Mouse (Mus musculus): ENCODE data around the gene Card10. TPM values are rescaled to one million over a fixed set of nuclear protein-coding genes. Genes with fewer than 3 reads are reported as not detected.
A peak's percentile ranks its signal among the peaks of the same experiment; 100 is the strongest.

Gene Card10
- polyA plus RNA-seq, 1 experiment from 2014 or later: 4.3 TPM

DNA sequence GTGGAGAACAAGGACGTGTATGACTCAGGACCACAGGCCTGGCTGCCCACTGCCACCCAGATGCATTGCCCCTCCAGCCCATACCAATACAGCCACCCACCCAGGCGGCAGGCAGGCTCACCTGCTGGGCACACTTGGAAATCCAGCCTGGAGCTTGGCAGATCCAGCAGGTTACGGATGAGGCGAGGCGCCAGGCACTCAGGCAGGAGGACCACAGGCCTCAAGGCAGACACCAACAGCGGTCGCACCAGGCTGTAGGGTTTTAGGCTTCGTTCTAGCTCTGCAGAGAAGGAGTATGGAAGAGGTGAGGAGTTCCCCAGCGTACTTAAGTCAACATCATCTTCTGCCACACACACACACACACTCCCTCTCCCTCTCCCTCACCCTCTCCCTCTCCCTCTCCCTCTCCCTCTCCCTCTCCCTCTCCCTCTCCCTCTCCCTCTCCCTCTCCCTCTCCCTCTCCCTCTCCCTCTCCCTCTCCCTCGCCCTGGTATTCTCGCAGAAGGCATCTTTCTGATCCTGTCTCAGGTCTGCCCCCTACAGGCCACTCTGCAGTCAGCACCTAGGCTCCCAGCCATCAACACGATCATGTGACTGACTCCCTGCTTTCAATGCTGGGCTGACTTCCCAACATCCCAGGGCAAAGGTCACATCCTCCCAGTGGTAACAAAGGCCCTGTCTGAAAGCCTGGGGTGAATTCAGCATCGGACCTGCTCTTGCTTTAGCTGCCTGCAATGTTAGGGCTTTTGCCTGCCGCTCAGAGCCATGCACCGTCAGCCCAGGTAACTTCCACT is 24.6 kb downstream of the Card10 start:
- DNase-seq (ENCODE audit: low spot score): peak; percentile 94
- H3K4me1 ChIP-seq (replicated peaks): peaks cover 60% of the 10 kb centered on the region

DNA sequence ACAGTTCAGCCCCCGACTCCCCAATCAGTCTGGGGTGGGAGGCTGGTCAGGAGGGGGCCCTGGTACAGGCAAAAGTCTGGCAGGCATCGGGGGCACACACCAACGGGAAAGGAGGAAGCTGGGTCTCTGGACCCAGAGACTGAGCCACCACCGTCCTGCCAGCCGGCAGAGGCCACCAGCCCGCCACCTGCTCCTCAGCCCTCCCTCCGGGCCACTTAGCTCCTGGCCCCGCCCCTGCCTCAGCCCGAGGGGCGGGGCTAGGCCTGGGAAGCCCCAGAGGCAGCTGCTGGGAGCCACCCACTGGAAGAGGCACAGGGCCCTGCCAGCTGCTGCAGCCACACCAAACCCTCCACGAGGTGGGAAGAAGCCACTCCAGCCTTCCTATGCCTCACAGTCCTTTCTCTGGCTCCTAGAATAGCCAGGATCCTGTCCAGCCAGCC is 29.5 kb downstream of the Card10 start, which contains the start of gene Mfng:
Gene Mfng (minus strand): TSS at position 186 of the 440 bp plus-strand sequence.
- peaks cover 6% of the 10 kb centered on the region for H3K9me3 ChIP-seq
- DNase-seq (ENCODE audit: low spot score): peak; percentile 87
- WGBS: 3% methylated on average over 11 of the region's 11 CpGs
- H3K27ac ChIP-seq: peak within 1 kb of the TSS; percentile 91
- peak within 1 kb of the TSS; percentile 53 for H3K4me3 ChIP-seq
- peaks cover 78% of the 10 kb centered on the region for H3K4me1 ChIP-seq (replicated peaks)
- H3K36me3 ChIP-seq: peaks cover 24% of the 10 kb centered on the region
- no peaks in the 10 kb centered on the region for H3K27me3 ChIP-seq (ENCODE audit: insufficient read depth, poor library complexity, severe bottlenecking)

More for the DNA sequence above, 24.6 kb downstream of the Card10 start:
- WGBS: 43% methylated on average over 14 of the region's 15 CpGs
- peaks cover 11% of the 10 kb centered on the region for H3K36me3 ChIP-seq
- peaks cover 21% of the 10 kb centered on the region for H3K27me3 ChIP-seq (ENCODE audit: insufficient read depth, poor library complexity, severe bottlenecking)
- peak overlapping the region; percentile 83 for H3K27ac ChIP-seq
- H3K9me3 ChIP-seq: no peaks in the 10 kb centered on the region
- H3K4me3 ChIP-seq: peak overlapping the region; percentile 16; the same call in 1 of the 2 replicates

DNA sequence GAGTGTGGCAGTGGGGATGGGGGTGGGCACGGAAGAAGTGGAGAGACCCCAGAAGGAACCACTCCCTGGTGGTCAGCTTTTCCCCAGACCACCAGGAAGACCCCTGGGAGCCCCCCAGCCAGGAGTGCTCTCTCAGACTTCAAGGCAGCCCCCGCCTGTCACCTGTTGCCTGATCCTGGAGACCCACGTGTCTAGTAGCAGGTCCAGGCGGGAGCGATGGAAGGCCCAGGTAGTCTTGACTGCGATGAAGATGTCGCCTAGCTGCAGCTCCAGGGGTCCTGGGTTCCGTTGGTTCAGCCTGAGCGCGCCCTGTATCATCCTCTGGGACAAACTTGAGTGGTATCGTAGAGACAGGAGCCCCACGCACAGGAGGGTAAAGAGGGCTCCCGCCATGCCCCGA is 30.0 kb downstream of the Card10 start:
- Histone ChIP-seq H3K27me3 (ENCODE audit: insufficient read depth, poor library complexity, severe bottlenecking) (no peaks in the 10 kb centered on the region), H3K4me1 (replicated peaks) (peaks cover 78% of the 10 kb centered on the region)

DNA sequence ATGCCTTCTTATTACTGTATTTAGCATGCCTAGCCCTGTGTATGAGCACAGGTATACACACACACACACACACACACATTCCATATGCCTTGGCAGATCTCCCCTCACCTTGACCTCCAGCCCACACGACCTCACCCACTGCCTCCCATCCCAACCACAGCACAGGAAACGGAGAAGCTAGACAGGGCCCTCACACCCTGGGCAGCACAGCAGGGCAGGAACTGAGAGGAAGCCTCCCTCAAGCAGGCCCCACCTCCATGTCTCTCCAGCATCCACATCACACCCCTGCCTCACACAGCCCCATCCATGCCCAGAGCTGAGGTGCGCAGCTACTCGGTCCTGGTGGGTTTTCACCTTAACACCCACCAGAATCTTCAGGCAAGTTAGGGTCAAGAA is 30.5 kb downstream of the Card10 start:
- Histone ChIP-seq H3K27ac (peak overlapping the region; percentile 91), H3K4me3 (peak overlapping the region; percentile 53), H3K9me3 (peaks cover 6% of the 10 kb centered on the region), H3K4me1 (replicated peaks) (peaks cover 78% of the 10 kb centered on the region), H3K27me3 (ENCODE audit: insufficient read depth, poor library complexity, severe bottlenecking) (no peaks in the 10 kb centered on the region), H3K36me3 (peaks cover 33% of the 10 kb centered on the region)
- WGBS: 45% methylated on average over 4 of the region's 4 CpGs
- DNase-seq (ENCODE audit: low spot score): no peak

More for the DNA sequence above, 30.0 kb downstream of the Card10 start:
- Histone ChIP-seq H3K27ac (peak overlapping the region; percentile 91), H3K9me3 (peaks cover 6% of the 10 kb centered on the region), H3K36me3 (peaks cover 28% of the 10 kb centered on the region), H3K4me3 (peak overlapping the region; percentile 53)
- 33% methylated on average over 14 of the region's 14 CpGs for WGBS
- DNase-seq (ENCODE audit: low spot score): no peak

DNA sequence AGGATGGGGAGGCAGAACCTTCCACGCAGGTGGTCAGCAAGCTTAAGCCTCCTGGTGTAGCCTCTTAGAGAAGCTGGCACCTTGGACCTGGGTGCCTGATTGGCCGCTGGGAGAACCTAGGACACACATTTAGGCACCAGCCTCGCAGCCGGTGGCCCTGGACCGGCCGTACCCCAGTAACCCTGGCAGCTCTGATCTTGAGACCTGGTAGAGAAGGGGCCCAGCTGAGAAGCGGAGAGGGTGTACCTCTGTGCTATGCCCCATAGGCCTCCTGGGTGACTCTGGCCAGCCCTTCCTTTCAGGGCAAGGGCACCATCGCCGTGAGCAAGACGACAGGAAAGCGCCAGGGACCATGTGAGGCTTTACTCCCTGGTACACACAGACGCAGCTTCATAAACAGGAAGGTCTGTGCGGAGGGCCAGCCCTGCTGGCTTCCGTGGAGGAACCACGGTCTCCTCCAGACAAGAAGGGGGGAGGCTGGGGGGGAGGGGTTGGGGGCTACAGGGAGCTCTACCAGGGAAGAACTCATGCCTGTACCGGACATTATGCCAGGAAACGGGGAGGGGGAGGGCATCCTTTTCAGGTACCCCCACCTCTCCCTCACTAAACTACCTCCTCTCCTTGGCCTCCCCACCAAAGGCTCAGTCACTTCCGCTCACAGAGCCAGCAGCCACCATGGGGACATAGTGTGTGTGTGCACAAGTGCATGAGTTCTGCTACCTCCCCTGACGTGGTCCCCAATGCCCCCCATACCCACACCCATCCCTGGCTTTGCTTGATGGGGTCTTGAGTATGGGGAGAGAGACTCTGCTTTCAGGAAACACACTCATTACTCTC is 31.1 kb downstream of the Card10 start:
- WGBS: 50% methylated on average over 19 of the region's 19 CpGs
- peak overlapping the region; percentile 91 for H3K27ac ChIP-seq
- H3K36me3 ChIP-seq: peaks cover 39% of the 10 kb centered on the region
- DNase-seq (ENCODE audit: low spot score): no peak
- no peaks in the 10 kb centered on the region for H3K27me3 ChIP-seq (ENCODE audit: insufficient read depth, poor library complexity, severe bottlenecking)
- H3K4me3 ChIP-seq: peak overlapping the region; percentile 53
- H3K4me1 ChIP-seq (replicated peaks): peaks cover 82% of the 10 kb centered on the region
- peaks cover 6% of the 10 kb centered on the region for H3K9me3 ChIP-seq

DNA sequence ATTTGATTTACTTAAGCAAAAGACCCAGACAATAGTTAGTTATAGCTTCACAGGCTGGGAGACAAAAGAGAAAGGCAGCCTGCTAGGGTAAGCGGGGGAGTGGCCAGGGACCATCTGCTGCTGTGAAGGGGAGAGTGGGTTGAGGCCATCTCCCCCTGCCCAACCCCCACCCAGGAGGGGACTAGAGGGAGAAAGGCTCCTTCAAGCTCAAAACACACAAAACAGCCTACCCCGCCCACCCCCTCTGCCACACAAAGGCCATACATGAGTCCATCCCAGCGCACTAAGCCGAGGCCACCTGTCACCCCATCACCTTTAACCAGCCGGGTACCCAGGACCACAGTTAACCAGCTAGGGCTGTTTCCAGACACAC is 31.9 kb downstream of the Card10 start:
- peaks cover 82% of the 10 kb centered on the region for H3K4me1 ChIP-seq (replicated peaks)
- H3K36me3 ChIP-seq: peaks cover 40% of the 10 kb centered on the region
- no peaks in the 10 kb centered on the region for H3K27me3 ChIP-seq (ENCODE audit: insufficient read depth, poor library complexity, severe bottlenecking)
- peak overlapping the region; percentile 91 for H3K27ac ChIP-seq
- peak; percentile 88 for DNase-seq (ENCODE audit: low spot score)
- peaks cover 6% of the 10 kb centered on the region for H3K9me3 ChIP-seq
- 12% methylated on average over 5 of the region's 5 CpGs for WGBS
- H3K4me3 ChIP-seq: peak overlapping the region; percentile 53

DNA sequence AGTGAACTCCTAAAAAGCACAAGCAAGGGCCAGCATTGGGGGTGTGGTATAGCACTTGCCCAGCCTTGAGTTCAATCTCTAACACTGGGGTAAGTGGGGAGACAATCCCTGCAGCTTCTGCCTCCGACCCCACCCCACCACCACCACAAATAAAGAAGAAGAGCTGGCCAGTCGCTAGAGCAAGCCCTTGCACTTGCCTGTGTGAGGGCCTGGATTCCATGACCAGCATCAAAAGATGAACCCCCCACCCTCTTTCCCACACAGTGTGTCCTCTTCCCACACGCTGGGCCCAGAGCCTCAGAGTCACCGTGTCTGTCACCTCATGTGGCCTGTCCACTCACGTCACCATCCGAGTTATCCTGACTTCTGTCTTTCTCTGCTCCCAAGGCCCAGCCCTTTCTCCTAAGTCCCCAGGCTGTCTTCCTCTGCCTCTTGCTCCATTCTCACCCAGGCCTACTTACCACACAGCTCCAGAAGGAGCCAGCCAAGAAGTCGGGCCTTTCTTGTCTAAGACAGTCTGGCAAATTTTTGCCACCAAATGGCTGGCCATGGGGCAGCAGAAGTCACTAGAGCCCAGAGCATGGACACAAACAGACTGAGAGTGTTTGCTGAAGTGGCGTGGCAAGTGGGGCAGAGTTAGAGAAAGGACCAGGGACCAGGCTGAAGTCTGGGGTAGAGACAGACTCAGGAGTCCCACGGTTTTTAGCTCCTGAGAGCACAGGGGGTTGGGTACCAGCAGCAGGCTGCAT is 32.4 kb downstream of the Card10 start:
- Histone ChIP-seq H3K27me3 (ENCODE audit: insufficient read depth, poor library complexity, severe bottlenecking) (no peaks in the 10 kb centered on the region), H3K27ac (peak overlapping the region; percentile 91), H3K9me3 (peaks cover 6% of the 10 kb centered on the region), H3K4me1 (replicated peaks) (peaks cover 84% of the 10 kb centered on the region), H3K4me3 (peak overlapping the region; percentile 53), H3K36me3 (peaks cover 42% of the 10 kb centered on the region)
- 27% methylated on average over 9 of the region's 9 CpGs for WGBS
- no peak for DNase-seq (ENCODE audit: low spot score)

DNA sequence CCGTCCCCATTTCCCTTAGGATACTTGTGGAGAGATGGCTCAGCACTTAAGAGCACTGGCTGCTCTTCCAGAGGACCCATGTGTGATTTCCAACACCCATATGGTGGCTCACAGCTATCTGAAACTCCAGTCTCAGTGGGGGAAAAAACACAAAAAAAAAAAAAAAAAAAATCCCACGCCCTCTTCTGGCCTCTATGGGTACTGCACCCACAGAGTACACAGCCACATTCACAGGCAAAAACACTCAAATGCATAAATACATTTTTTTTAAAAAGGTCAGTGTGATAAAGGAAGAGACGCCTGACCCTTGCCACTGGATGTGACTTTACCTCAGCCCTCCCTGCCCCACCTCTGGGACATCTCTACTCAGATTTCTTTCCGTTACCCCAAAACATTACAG is 33.8 kb downstream of the Card10 start:
- no peak for DNase-seq (ENCODE audit: low spot score)
- peaks cover 55% of the 10 kb centered on the region for H3K36me3 ChIP-seq
- H3K27ac ChIP-seq: peak overlapping the region; percentile 91
- H3K9me3 ChIP-seq: peaks cover 6% of the 10 kb centered on the region
- H3K4me3 ChIP-seq: peak overlapping the region; percentile 53
- peaks cover 77% of the 10 kb centered on the region for H3K4me1 ChIP-seq (replicated peaks)
- 83% methylated on average over 4 of the region's 4 CpGs for WGBS
- H3K27me3 ChIP-seq (ENCODE audit: insufficient read depth, poor library complexity, severe bottlenecking): no peaks in the 10 kb centered on the region

DNA sequence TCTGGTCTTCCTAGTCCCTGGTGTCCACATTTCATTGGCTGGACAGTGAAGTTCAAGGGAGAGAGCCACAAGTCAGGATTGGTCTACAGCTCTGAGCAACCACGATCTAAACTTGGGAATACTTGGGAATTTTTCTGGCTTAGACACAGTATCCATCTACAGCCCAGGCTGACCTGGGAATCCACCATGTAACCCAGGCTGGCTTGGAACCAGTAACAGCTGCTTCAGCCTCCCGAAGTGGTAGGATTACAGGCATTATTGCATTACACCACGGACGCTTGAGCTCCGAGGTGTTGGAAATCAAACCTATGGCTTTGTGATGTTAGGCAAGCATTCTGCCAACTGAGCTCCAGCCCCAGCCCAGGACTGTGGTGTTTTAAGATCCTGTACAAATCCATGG is 39.1 kb downstream of the Card10 start:
- no peak overlapping the region for H3K4me3 ChIP-seq
- no peaks in the 10 kb centered on the region for H3K27me3 ChIP-seq (ENCODE audit: insufficient read depth, poor library complexity, severe bottlenecking)
- WGBS: 92% methylated on average over 5 of the region's 5 CpGs
- DNase-seq (ENCODE audit: low spot score): no peak
- no peaks in the 10 kb centered on the region for H3K9me3 ChIP-seq
- H3K4me1 ChIP-seq (replicated peaks): peaks cover 56% of the 10 kb centered on the region
- H3K27ac ChIP-seq: peak overlapping the region; percentile 57
- H3K36me3 ChIP-seq: peaks cover 98% of the 10 kb centered on the region

DNA sequence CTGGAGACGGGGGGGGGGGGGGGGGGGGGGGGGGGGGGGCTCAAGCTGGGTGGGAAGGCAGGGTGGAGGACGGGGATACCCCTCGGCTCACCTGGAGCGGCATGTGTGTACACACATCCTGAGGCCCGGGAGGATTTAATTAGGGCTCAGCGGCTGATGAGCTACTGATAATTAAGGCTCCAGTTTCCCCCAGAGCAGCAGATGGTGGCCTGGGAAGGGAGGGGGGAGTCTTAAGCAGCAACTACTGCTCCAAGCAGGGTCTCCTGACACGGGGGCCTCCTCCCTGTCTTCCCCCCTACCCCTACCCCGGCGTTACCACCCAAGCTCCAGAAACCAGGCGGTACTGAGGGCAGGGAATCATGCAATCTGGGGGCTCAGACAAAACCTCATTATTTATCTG is 39.6 kb downstream of the Card10 start:
- peaks cover 98% of the 10 kb centered on the region for H3K36me3 ChIP-seq
- DNase-seq (ENCODE audit: low spot score): no peak
- H3K27me3 ChIP-seq (ENCODE audit: insufficient read depth, poor library complexity, severe bottlenecking): no peaks in the 10 kb centered on the region
- H3K4me3 ChIP-seq: 0 out of 2 replicates have a peak overlapping the region, but pooled peaks have one; percentile 4
- peak overlapping the region; percentile 50 for H3K27ac ChIP-seq
- 51% methylated on average over 10 of the region's 10 CpGs for WGBS
- peaks cover 51% of the 10 kb centered on the region for H3K4me1 ChIP-seq (replicated peaks)
- no peaks in the 10 kb centered on the region for H3K9me3 ChIP-seq

DNA sequence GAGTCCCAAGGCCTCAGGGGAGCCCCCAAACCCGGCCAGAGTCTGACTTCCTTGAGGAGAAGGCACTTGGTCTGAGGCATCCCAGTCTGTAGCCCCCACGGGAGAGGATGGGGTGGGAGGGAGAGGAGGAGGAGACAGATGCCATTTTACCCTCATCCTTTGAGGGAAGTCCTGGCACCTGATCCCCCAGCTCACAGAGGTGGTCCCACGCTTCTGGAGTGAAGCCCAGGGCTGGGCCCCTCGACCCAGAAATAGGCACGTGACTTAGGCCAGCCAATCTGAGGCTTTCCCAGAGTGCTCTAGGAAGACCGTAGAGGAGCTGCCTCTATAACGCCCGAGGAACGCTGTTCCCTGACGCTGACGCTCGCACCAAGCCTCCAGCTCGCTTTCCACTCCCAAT is 41.7 kb downstream of the Card10 start:
- H3K36me3 ChIP-seq: peaks cover 98% of the 10 kb centered on the region
- 86% methylated on average over 13 of the region's 13 CpGs for WGBS
- DNase-seq (ENCODE audit: low spot score): no peak

DNA sequence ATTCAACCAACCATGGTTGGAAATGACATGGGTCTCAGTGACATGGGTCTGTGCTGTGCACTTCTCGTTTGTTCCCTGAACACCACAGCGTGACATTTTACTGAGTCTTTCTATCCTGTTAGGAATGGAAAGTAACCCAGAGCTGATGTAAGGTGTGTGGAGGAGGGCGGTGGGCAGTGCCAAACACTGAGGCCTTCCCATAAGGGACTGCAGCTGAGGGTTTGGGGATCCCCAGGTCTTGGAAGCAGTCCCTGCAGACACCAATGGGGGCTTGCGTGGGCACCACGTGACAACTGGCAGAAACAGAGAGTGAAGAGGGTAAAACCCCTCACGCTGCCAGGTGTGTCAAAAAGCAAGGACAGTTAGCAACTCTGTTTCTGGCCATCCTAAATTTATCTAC is 44.7 kb downstream of the Card10 start:
- H3K36me3 ChIP-seq: peaks cover 84% of the 10 kb centered on the region
- no peak overlapping the region for H3K4me3 ChIP-seq
- no peaks in the 10 kb centered on the region for H3K27me3 ChIP-seq (ENCODE audit: insufficient read depth, poor library complexity, severe bottlenecking)
- peaks cover 57% of the 10 kb centered on the region for H3K4me1 ChIP-seq (replicated peaks)
- no peaks in the 10 kb centered on the region for H3K9me3 ChIP-seq
- 92% methylated on average over 6 of the region's 6 CpGs for WGBS
- no peak overlapping the region for H3K27ac ChIP-seq
- no peak for DNase-seq (ENCODE audit: low spot score)

More for the DNA sequence above, 41.7 kb downstream of the Card10 start:
- Histone ChIP-seq H3K4me3 (no peak overlapping the region), H3K9me3 (no peaks in the 10 kb centered on the region), H3K27me3 (ENCODE audit: insufficient read depth, poor library complexity, severe bottlenecking) (no peaks in the 10 kb centered on the region), H3K4me1 (replicated peaks) (peaks cover 46% of the 10 kb centered on the region), H3K27ac (0 out of 2 replicates have a peak overlapping the region, but pooled peaks have one; percentile 16)
